In genomic region chr5:52834386-52834785, GRCm38 (mm10) we compare ENCODE assay signal across 8 mouse cellular contexts. TPM values are rescaled to one million over a fixed set of nuclear protein-coding genes. Genes with fewer than 3 reads are reported as not detected.
DNase-seq lines count a peak whose midpoint lies in the region; ATAC-seq and TF ChIP-seq lines count a peak whose summit lies in the region.

No protein-coding gene starts in this region.

- peak overlapping the region; percentile 88 for H3K27ac ChIP-seq in liver, embryonic 12.5 days
- peak overlapping the region; percentile 92 for H3K27ac ChIP-seq in stomach, embryonic 16.5 days (ENCODE audit: low read length)

- H3K9ac ChIP-seq in liver, embryonic 12.5 days = peak overlapping the region; percentile 86
- peak overlapping the region; percentile 88 for H3K9ac ChIP-seq in stomach, embryonic 16.5 days (ENCODE audit: low read length)

- H3K9me3 ChIP-seq in liver, embryonic 12.5 days (replicated peaks) = peaks cover 3% of the 10 kb centered on the region; the same call in 1 of the 2 replicates
- H3K9me3 ChIP-seq in stomach, embryonic 16.5 days (replicated peaks; ENCODE audit: control insufficient read depth, low read length) = no peaks in the 10 kb centered on the region

- no peak for TF ChIP-seq CTCF in C2C12 (IDR thresholded peaks at IDR 0.05; ENCODE audit: control insufficient read depth, insufficient read depth, insufficient read length)

- peaks cover 34% of the 10 kb centered on the region for H3K4me1 ChIP-seq in liver, embryonic 12.5 days
- H3K4me1 ChIP-seq in stomach, embryonic 16.5 days (ENCODE audit: control insufficient read depth, insufficient read depth, low read length) = peaks cover 3% of the 10 kb centered on the region; the same call in 1 of the 2 replicates

- H3K4me2 ChIP-seq in liver, embryonic 12.5 days = peak overlapping the region; percentile 95
- H3K4me2 ChIP-seq in stomach, embryonic 16.5 days (ENCODE audit: low read depth, low read length) = peak overlapping the region; percentile 70

- peaks cover 23% of the 10 kb centered on the region for H3K36me3 ChIP-seq in C2C12 (ENCODE audit: control insufficient read depth, insufficient read depth)
- peaks cover 31% of the 10 kb centered on the region for H3K36me3 ChIP-seq in liver, embryonic 12.5 days
- peaks cover 9% of the 10 kb centered on the region for H3K36me3 ChIP-seq in stomach, embryonic 16.5 days (ENCODE audit: control insufficient read depth, insufficient read depth, low read length)

- peak overlapping the region; percentile 77 for H3K4me3 ChIP-seq in C2C12 (ENCODE audit: insufficient read depth, poor library complexity, severe bottlenecking)
- peak overlapping the region; percentile 79 for H3K4me3 ChIP-seq in liver, embryonic 12.5 days
- H3K4me3 ChIP-seq in stomach, embryonic 16.5 days (replicated peaks; ENCODE audit: low read length) = peak overlapping the region; percentile 79

- H3ac ChIP-seq in C2C12 (ENCODE audit: control insufficient read depth, insufficient read length, low read depth) = peak overlapping the region; percentile 83

- H3K79me2 ChIP-seq in C2C12 (ENCODE audit: control insufficient read depth, insufficient read depth) = peaks cover 49% of the 10 kb centered on the region

- ATAC-seq in liver, embryonic 12.5 days = no peak
- ATAC-seq in stomach, embryonic 16.5 days (ENCODE audit: insufficient read depth, low FRiP score) = no peak

- no peaks in the 10 kb centered on the region for H3K27me3 ChIP-seq in C2C12 (ENCODE audit: control insufficient read depth, insufficient read depth, insufficient read length)
- no peaks in the 10 kb centered on the region for H3K27me3 ChIP-seq in liver, embryonic 12.5 days (replicated peaks)
- no peaks in the 10 kb centered on the region for H3K27me3 ChIP-seq in stomach, embryonic 16.5 days (ENCODE audit: control insufficient read depth, insufficient read depth, low read length)

- DNase-seq in embryo, embryonic 11 days = peak; percentile 7
- no peak for DNase-seq in embryo, embryonic 9.5 days (ENCODE audit: extremely low spot score)
- DNase-seq in fibroblast of lung, adult 2 months (ENCODE audit: low read depth) = peak; percentile 8
- no peak for DNase-seq in cerebellum, postnatal 36 days
- no peak for DNase-seq in layer of hippocampus, adult 18-20 months (ENCODE audit: low spot score in 2 of 2)

- peaks cover 33% of the 10 kb centered on the region for H3K79me3 ChIP-seq in C2C12 (ENCODE audit: low read depth)

- WGBS in liver, embryonic 12.5 days (ENCODE audit: insufficient replicate concordance) = 7% methylated on average over 8 of the region's 8 CpGs
- 9% methylated on average over 8 of the region's 8 CpGs for WGBS in stomach, embryonic 16.5 days

TF ChIP-seq in C2C12, 6 proteins besides CTCF, POLR2A, EP300 and RAD21:
- TF ChIP-seq USF1 (IDR thresholded peaks at IDR 0.05; ENCODE audit: low read depth) (no peak), MYOD1 (IDR thresholded peaks at IDR 0.05; ENCODE audit: control insufficient read depth, insufficient read length, low read depth) (no peak), MAX (IDR thresholded peaks at IDR 0.05) (no peak), FOSL1 (IDR thresholded peaks at IDR 0.05; ENCODE audit: insufficient read depth, low read length, poor library complexity, severe bottlenecking) (no peak), CEBPB (IDR thresholded peaks at IDR 0.05; ENCODE audit: low read depth) (no peak), MYOG (IDR thresholded peaks at IDR 0.05; ENCODE audit: control insufficient read depth, extremely low read depth, insufficient read length) (no peak)

RNA-seq across cellular contexts. Expression of gene Anapc4, which starts 0.6 kb away (rescaled TPM):
- 41.3 TPM for polyA plus RNA-seq in C2C12 (2012; fragmentation: generic; extraction: Trizol)
- 34.3 and 39.3 TPM in 2 replicates for polyA plus RNA-seq in liver, embryonic 12.5 days (2016; fragmentation: Nextera tagmentation; extraction: Ambion mirVana)
- polyA plus RNA-seq in stomach, embryonic 16.5 days (2015; fragmentation: Nextera tagmentation; extraction: Ambion mirVana) = 95.1 and 97.0 TPM in 2 replicates
- 10 to 100 TPM; 68.2 to 68.8 TPM for total RNA-seq in layer of hippocampus, adult 18-20 months (2021)

RNA-seq across cellular contexts. Expression of gene Zcchc4, which starts 59.2 kb away (rescaled TPM):
- polyA plus RNA-seq in C2C12 (2012; fragmentation: generic; extraction: Trizol) = 9.7 TPM
- polyA plus RNA-seq in liver, embryonic 12.5 days (2016; fragmentation: Nextera tagmentation; extraction: Ambion mirVana) = 11.9 and 12.6 TPM in 2 replicates
- 11.5 and 12.9 TPM in 2 replicates for polyA plus RNA-seq in stomach, embryonic 16.5 days (2015; fragmentation: Nextera tagmentation; extraction: Ambion mirVana)
- 10 to 100 TPM in 1 of 2 experiments, 1 to 10 TPM in 1; 8.8 to 10.1 TPM for total RNA-seq in layer of hippocampus, adult 18-20 months (2021)

Comparison
In these comparisons a context has a peak if more than half of its experiments do, and no peak if none do; other contexts are left out.
1. DNase-seq: peak in embryo, embryonic 11 days (single experiment) and fibroblast of lung, adult 2 months (single experiment); none in embryo, embryonic 9.5 days (single experiment), cerebellum, postnatal 36 days (0 of 2) and layer of hippocampus, adult 18-20 months (0 of 2).
2. Peak in every context shown above with its lines, with median percentiles within 50 percentile points of each other: H3K4me3 ChIP-seq.